Mouse (Mus musculus): ENCODE results near the gene Nfkbiz.

GRCm38 (mm10) chr16:55838510-55839474 lies at the start of gene Nfkbiz:
- TF ChIP-seq EP300 (IDR thresholded peaks at IDR 0.05) (peak; percentile 61), CTCF (IDR thresholded peaks at IDR 0.05) (no peak)
